Mouse (Mus musculus): ENCODE measurements around the gene Samd5.
A peak's percentile ranks its signal among the peaks of the same experiment; 100 is the strongest.

- TF ChIP-seq CTCF (IDR thresholded peaks at IDR 0.05; ENCODE audit: extremely low read depth, insufficient read depth, insufficient read length, insufficient replicate concordance) (peak; percentile 41; the same call in 1 of the 2 replicates), POLR2A (IDR thresholded peaks at IDR 0.05; ENCODE audit: low read depth, low read length) (no peak)
Observed at GRCm38 (mm10) chr10:9575605-9576004, 99.4 kb downstream of the Samd5 start.
